Mouse (Mus musculus) adrenal gland, adult 8-10 months (tissue): ENCODE measurements around the gene Olfr1054. TPM values are rescaled to one million over a fixed set of nuclear protein-coding genes. Genes with fewer than 3 reads are reported as not detected.
"Not testable (repeated sequence)": the region's sequence is repeated elsewhere in the genome, so short reads cannot be mapped to it uniquely, and the experiment has no call there.

Experiments
- DNase-seq: peaks from one replicate; pipeline ENCODE4 v3.0.0; 2022
- total RNA-seq, 4 experiments: library from RNA; stranded (reverse); gene quantifications; 2 replicates each; pipeline ENCODE4 v1.2.4; 2022

Olfr1054 gene
- not detected for total RNA-seq

DNA sequence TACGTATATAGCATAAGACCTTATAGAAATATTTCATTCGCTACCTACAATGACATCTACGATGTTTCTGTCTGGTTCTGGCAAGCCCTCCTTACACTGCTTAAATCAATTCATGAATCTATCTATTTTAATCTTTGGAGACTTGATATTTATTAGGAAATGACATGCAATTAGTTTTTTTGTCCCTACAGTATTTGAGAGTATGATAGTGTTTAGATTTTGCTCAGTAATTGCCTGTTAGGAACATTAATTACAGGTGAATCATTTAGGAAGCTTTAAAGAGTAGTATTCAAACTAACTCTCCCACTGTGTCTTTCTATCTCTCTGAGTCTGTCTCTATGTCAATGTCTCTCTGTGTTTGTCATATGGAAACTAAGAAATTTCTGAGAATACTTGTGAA lies at the start of gene Olfr1054:
TSS of gene Olfr1054 (minus strand) at position 101 of the 400 bp plus-strand sequence.
- no peak for DNase-seq

DNA sequence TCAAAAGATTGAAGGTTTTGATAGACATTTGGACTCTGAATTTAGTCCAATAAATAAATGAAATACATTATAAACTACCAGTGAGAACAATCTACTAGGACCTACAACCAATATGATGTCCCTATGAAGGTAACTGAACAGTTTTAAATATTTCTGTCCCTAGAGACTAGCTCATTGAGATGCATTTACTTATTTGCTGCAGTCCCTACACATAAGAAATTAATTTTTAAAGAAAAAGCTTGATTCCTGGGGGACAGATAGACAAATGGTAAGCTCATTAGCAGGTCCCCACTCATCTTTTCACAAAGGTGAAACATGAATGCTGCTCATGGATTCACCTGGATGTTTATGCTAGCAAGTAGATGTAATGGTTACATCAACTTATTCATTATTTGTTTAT lies 43.1 kb upstream of the Olfr1054 start, which contains the start of gene Olfr1057:
TSS of gene Olfr1057 (minus strand) at position 101 of the 400 bp plus-strand sequence.
- DNase-seq: no peak

DNA sequence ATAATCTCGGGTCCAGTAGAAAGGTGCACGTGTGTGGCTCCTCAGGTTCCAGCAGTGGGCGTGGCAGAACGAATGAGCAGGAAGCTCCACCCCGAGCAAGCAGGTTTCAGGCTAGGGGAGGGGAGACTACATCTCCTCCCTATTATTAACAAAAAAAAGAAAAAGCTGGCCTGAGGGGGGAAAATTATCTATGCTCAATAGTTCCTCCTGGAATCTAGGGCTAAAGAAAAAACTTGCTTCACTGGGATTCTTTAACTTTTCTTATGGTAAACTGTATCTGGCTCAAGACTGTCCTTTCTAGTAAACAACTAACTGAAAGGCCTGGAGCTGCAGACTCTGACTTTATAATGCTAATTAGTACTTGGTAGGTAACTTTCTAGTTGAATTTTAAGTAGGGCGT lies 31.1 kb upstream of the Olfr1054 start:
- not testable (repeated sequence) for DNase-seq

DNA sequence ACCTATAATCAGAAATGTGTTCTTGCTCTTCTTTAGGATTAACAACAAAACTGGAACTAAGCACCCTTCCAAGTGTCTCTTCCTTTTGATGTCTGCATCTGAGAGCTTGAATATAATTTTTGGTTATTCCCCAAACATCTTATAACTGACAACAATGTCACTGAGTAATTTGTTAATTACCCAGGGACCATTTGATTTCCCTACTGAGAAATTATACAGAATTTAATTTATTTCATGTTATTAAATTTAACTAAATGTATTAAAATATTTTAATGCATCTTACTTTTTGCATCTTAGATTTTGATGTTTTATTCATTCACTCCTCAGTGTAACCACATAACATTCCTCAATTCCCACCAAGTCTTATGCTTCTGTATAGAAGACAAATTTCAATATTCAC lies 27.1 kb upstream of the Olfr1054 start, which contains the start of gene Olfr1056:
TSS of gene Olfr1056 (minus strand) at position 101 of the 400 bp plus-strand sequence.
- DNase-seq: no peak

DNA sequence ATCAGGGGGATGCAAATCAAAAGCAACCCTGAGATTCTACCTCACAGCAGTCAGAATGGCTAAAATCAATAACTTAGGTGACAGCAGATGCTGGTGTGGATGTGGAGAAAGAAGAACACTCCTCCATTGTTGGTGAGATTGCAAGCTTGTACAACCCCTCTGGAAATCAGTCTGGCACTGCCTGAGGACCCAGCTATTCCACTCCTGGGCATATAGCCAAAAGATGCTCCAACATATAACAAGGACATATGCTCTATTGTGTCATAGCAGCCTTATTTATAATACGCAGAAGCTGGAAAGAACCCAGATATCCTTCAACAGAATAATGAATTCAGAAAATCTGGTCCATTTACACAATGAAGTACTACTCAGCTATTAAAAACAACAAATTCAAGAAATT lies 16.5 kb upstream of the Olfr1054 start:
- not testable (repeated sequence) for DNase-seq

DNA sequence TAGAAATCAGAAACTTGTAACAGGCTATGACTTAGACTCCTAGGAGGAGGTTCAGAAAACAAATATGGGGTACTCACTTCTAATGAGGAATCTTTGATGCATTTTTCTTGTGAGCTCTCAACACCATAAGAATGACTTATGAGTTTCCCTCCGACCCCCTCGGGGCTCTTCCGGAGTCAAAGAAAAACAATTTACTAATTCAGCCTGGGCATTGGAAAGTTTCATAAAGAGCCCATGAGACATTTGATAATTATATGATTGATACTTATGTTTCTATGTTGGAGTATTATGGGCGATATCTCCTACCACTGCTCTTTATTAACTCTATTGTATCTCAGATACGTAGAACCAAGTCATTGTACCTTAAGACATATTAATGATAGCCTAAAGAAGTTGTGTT lies 15.0 kb upstream of the Olfr1054 start, which contains the start of gene Olfr1055:
TSS of gene Olfr1055 (minus strand) at position 101 of the 400 bp plus-strand sequence.
- DNase-seq: no peak

DNA sequence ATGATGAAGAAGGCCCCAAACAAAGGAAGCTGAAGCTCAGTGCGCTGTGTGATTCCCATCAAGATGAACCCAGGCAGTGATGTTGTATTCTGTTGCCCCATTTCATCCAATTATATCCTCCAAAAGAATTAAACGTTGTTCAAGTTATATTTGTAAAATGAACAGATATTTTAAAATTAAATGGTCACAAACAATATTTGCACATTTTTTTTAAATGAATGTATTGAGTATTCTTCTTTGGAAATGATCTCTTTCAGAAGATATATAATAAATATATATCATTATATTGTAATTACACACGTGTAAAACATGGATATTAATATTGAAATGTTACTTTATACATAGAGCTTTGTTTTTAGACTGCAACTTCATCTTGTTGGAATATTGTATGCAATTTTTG lies 20.0 kb downstream of the Olfr1054 start, which contains the start of gene Olfr1053:
TSS of gene Olfr1053 (minus strand) at position 101 of the 400 bp plus-strand sequence.
- DNase-seq: no peak

DNA sequence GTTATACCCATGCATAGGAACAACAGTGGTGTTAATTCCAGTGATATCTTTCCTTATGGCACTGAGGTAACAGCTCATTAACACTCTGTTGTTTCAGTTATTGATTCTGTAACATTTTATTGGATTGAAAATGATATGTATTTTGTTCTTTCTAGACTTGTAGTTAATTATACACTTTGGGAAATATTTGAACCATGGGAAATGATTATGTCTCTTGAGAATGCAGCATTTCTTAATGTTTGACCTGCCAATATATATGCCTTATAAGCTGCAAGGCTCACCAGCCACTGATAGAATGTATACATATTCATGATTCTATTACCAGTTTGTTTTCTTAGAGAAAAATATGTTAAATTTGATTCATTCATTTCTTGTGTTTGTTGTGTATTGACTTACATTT lies 43.1 kb downstream of the Olfr1054 start, which contains the start of gene Olfr1052:
TSS of gene Olfr1052 (plus strand) at position 301 of the 400 bp plus-strand sequence.
- no peak for DNase-seq

Other genes starting within 250 kb of the Olfr1054 start
- not detected for gene Olfr1037, start 248.0 kb downstream of the Olfr1054 start, total RNA-seq
- gene Olfr1039, start 199.5 kb downstream of the Olfr1054 start, total RNA-seq: not detected
- not detected for gene Olfr1040, start 188.7 kb downstream of the Olfr1054 start, total RNA-seq
- gene Olfr1042, start 173.6 kb downstream of the Olfr1054 start, total RNA-seq: not detected
- gene Olfr1043, start 167.9 kb downstream of the Olfr1054 start, total RNA-seq: not detected
- gene Olfr1044, start 157.6 kb downstream of the Olfr1054 start, total RNA-seq: not detected
- gene Olfr52, start 149.8 kb downstream of the Olfr1054 start, total RNA-seq: not detected
- gene Olfr1045, start 132.4 kb downstream of the Olfr1054 start, total RNA-seq: not detected
- gene Olfr1046, start 116.1 kb downstream of the Olfr1054 start, total RNA-seq: not detected
- gene Olfr1047, start 104.0 kb downstream of the Olfr1054 start, total RNA-seq: not detected
- not detected for gene Olfr1048, start 95.1 kb downstream of the Olfr1054 start, total RNA-seq
- not detected for gene Olfr1049, start 77.1 kb downstream of the Olfr1054 start, total RNA-seq
- gene Olfr1051, start 56.3 kb downstream of the Olfr1054 start, total RNA-seq: not detected
- gene Olfr1052, start 43.0 kb downstream of the Olfr1054 start, total RNA-seq: not detected
- gene Olfr1053, start 20.1 kb downstream of the Olfr1054 start, total RNA-seq: not detected
- gene Olfr1055, start 14.9 kb upstream of the Olfr1054 start, total RNA-seq: not detected
- not detected for gene Olfr1056, start 27.0 kb upstream of the Olfr1054 start, total RNA-seq
- gene Olfr1057, start 43.0 kb upstream of the Olfr1054 start, total RNA-seq: not detected
- gene Olfr1058, start 53.1 kb upstream of the Olfr1054 start, total RNA-seq: not detected
- gene Olfr1061, start 78.6 kb upstream of the Olfr1054 start, total RNA-seq: not detected
- not detected for gene Olfr1062, start 91.3 kb upstream of the Olfr1054 start, total RNA-seq
- not detected for gene Olfr1065, start 115.2 kb upstream of the Olfr1054 start, total RNA-seq
- not detected for gene Olfr1066, start 120.8 kb upstream of the Olfr1054 start, total RNA-seq
- gene Olfr228, start 152.0 kb upstream of the Olfr1054 start, total RNA-seq: not detected
- gene Olfr1076, start 173.0 kb upstream of the Olfr1054 start, total RNA-seq: not detected
- gene Olfr1079, start 207.0 kb upstream of the Olfr1054 start, total RNA-seq: not detected
- gene Olfr1080, start 222.8 kb upstream of the Olfr1054 start, total RNA-seq: not detected